Mouse (Mus musculus) olfactory bulb, adult 2 months (tissue): ENCODE measurements around the gene Ttc34.

Experiments used
- CTCF ChIP-seq: fragments of 200-500 bp; IDR thresholded peaks from 2 replicates; pipeline ENCODE4 v1.5.1; 2012; ENCODE audit warnings: low read depth, mild to moderate bottlenecking, low read length, moderate library complexity; ENCODE audit not compliant: insufficient read depth
- POLR2A ChIP-seq: fragments of 200-500 bp; IDR thresholded peaks from 2 replicates; pipeline ENCODE4 v1.6.1; 2012; ENCODE audit warnings: mild to moderate bottlenecking, low read depth, low read length, moderate library complexity; ENCODE audit not compliant: insufficient read depth

DNA sequence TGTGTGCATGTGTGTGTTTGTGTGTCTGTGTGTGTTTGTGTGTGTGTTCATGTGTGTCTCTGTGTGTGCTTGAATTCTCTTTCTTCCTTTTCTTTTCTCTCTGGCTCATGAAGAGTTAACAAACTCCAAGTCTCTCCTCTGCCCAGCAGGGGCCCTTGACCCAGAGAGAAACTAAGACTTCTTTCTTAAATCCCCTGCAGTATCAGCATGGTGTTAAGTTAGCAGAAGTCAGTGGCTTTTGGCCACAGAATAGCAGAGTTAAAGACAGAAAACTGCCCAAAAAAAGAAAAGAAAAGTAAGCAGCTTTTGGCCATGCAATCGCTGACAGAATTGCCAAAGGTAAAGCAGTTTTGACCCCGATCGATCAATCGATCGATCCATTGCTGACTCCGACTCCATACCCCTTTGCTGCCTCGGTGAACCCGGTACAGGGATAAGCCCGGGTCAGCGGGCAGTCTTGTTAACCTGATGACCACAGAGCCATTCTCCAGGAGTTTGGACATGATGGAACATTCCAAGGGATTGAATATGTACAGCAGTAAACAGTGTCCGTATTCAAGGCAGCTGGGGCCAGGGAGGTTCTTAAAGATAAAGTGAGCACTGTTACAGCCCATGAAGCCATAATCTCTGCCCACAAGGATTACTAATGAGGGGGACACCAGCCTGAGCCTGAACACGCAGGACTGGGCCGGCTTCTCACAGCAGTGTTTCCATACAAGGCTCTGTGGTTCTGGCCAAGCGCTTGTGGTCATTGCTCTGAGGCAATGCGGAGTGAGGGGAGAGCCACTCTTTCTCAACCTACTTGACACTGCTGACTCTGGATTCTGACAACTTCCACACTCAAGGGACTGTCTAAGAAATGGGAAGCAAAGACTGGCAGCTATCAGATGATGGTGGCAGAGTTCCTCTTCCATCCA is 73.6 kb downstream of the Ttc34 start:
- TF ChIP-seq CTCF (no peak), POLR2A (no peak)
